Mouse (Mus musculus) frontal cortex, postnatal 10 days (tissue): ENCODE results near the gene Mgll.

Source experiments
- DNase-seq, 2 experiments: peaks; one replicate each; pipeline ENCODE4 v3.0.0; 2022; ENCODE audit warnings: low spot score in 2 of 2, mixed read lengths in 1 of 2

The Mgll gene

GRCm38 (mm10) chr6:88770981-88771380 is 46.8 kb downstream of the Mgll start:
- DNase-seq: no peak

GRCm38 (mm10) chr6:88772041-88772440 is 47.8 kb downstream of the Mgll start:
- no peak for DNase-seq

- DNase-seq: no peak
Measured at GRCm38 (mm10) chr6:88774055-88774454, 49.8 kb downstream of the Mgll start.

GRCm38 (mm10) chr6:88775267-88775666 is 51.1 kb downstream of the Mgll start:
- no peak for DNase-seq

GRCm38 (mm10) chr6:88776336-88776923 is 52.2 kb downstream of the Mgll start:
- DNase-seq: no peak

- no peak for DNase-seq
Measured at GRCm38 (mm10) chr6:88776964-88777363, 52.8 kb downstream of the Mgll start.

GRCm38 (mm10) chr6:88778047-88778688 is 54.0 kb downstream of the Mgll start:
- DNase-seq: no peak

- DNase-seq: no peak
Measured at GRCm38 (mm10) chr6:88779755-88780154, 55.5 kb downstream of the Mgll start.

- no peak for DNase-seq
Measured at GRCm38 (mm10) chr6:88781919-88782318, 57.7 kb downstream of the Mgll start.

- no peak for DNase-seq
Measured at GRCm38 (mm10) chr6:88782981-88783397, 58.8 kb downstream of the Mgll start.

GRCm38 (mm10) chr6:88784691-88785173 is 60.5 kb downstream of the Mgll start:
- no peak for DNase-seq

GRCm38 (mm10) chr6:88785331-88785730 is 61.1 kb downstream of the Mgll start:
- no peak for DNase-seq

GRCm38 (mm10) chr6:88785781-88786542 is 61.8 kb downstream of the Mgll start:
- no peak for DNase-seq

GRCm38 (mm10) chr6:88786732-88787445 is 62.7 kb downstream of the Mgll start:
- no peak for DNase-seq

- no peak for DNase-seq
Measured at GRCm38 (mm10) chr6:88787496-88787895, 63.3 kb downstream of the Mgll start.

GRCm38 (mm10) chr6:88788219-88788618 is 64.0 kb downstream of the Mgll start:
- no peak for DNase-seq

- no peak for DNase-seq
Measured at GRCm38 (mm10) chr6:88791299-88791698, 67.1 kb downstream of the Mgll start.

- no peak for DNase-seq
Measured at GRCm38 (mm10) chr6:88792147-88792691, 68.0 kb downstream of the Mgll start.

- no peak for DNase-seq
Measured at GRCm38 (mm10) chr6:88793243-88793642, 69.0 kb downstream of the Mgll start.

GRCm38 (mm10) chr6:88793872-88794271 is 69.7 kb downstream of the Mgll start:
- DNase-seq: no peak

GRCm38 (mm10) chr6:88794561-88794971 is 70.4 kb downstream of the Mgll start:
- DNase-seq: no peak

- DNase-seq: no peak
Measured at GRCm38 (mm10) chr6:88800191-88800590, 76.0 kb downstream of the Mgll start.
